Mouse (Mus musculus) A20 (cell line): Measurements from ENCODE around the gene Tas2r135.

ENCODE experiments used
- DNase-seq: peaks from one replicate; pipeline ENCODE4 v3.0.0-alpha.2; 2011; ENCODE audit warnings: low read depth, low spot score

Tas2r135 gene

GRCm38 (mm10) chr6:42405134-42405533 is at the start of gene Tas2r135:
Gene Tas2r135, plus strand, starts transcription at chr6:42405434.
- no peak for DNase-seq

GRCm38 (mm10) chr6:42355794-42356600 is 49.2 kb upstream of the Tas2r135 start:
- no peak for DNase-seq

GRCm38 (mm10) chr6:42356913-42357312 is 48.3 kb upstream of the Tas2r135 start:
- DNase-seq: no peak

- no peak for DNase-seq
Observed at GRCm38 (mm10) chr6:42357901-42358300, 47.3 kb upstream of the Tas2r135 start.

GRCm38 (mm10) chr6:42358901-42359300 is 46.3 kb upstream of the Tas2r135 start:
- DNase-seq: no peak

GRCm38 (mm10) chr6:42359364-42360147 is 45.7 kb upstream of the Tas2r135 start:
- no peak for DNase-seq

GRCm38 (mm10) chr6:42360231-42360840 is 44.9 kb upstream of the Tas2r135 start:
- DNase-seq: no peak

- no peak for DNase-seq
Observed at GRCm38 (mm10) chr6:42361041-42361895, 44.0 kb upstream of the Tas2r135 start.

- no peak for DNase-seq
Observed at GRCm38 (mm10) chr6:42362074-42362473, 43.2 kb upstream of the Tas2r135 start.

- no peak for DNase-seq
Observed at GRCm38 (mm10) chr6:42362497-42362896, 42.7 kb upstream of the Tas2r135 start.

- DNase-seq: no peak
Observed at GRCm38 (mm10) chr6:42362974-42363373, 42.3 kb upstream of the Tas2r135 start.

GRCm38 (mm10) chr6:42364066-42364465 is 41.2 kb upstream of the Tas2r135 start:
- no peak for DNase-seq

- no peak for DNase-seq
Observed at GRCm38 (mm10) chr6:42364607-42365006, 40.6 kb upstream of the Tas2r135 start.

GRCm38 (mm10) chr6:42365215-42365614 is 40.0 kb upstream of the Tas2r135 start:
- DNase-seq: no peak

GRCm38 (mm10) chr6:42369870-42370269 is 35.4 kb upstream of the Tas2r135 start:
- DNase-seq: no peak

GRCm38 (mm10) chr6:42370630-42371363 is 34.4 kb upstream of the Tas2r135 start:
- no peak for DNase-seq

GRCm38 (mm10) chr6:42372001-42372400 is 33.2 kb upstream of the Tas2r135 start:
- DNase-seq: no peak

- no peak for DNase-seq
Observed at GRCm38 (mm10) chr6:42372421-42372815, 32.8 kb upstream of the Tas2r135 start.

GRCm38 (mm10) chr6:42372816-42373547 is 32.3 kb upstream of the Tas2r135 start, which contains the start of gene Epha1:
Gene Epha1, minus strand, starts transcription at chr6:42373268.
- DNase-seq: peak; percentile 52
